28 mouse cellular contexts compared by ENCODE assay signal in the genomic region with DNA sequence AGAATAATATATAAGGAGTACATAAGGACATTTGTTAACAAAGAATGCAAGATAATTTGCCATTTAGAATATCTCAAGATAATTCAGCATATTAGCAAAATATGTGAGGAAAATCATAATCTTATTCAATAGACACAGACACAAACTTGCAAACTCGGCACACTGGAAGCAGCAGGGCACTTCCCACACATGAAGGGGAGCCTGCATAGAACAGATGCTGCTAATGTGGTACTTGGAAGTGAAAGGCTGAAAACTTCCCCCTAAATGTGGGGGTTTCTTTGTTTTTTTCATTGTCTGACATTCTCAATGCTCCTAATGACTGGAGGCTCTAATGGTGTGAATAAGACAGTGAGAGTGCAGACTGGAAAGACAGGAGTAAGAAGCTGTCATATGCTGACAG. TPM values are rescaled to one million over a fixed set of nuclear protein-coding genes. Genes with fewer than 3 reads are reported as not detected.
DNase-seq lines count a peak whose midpoint lies in the region.
"Had no signal": no experiment of that assay in that cellular context is flagged by ENCODE, and none has a peak within 500 bp of the region (broad histone marks: within the 10 kb centered on the region; RNA-seq: fewer than 3 reads in every experiment).

No protein-coding gene starts in this region.

- WGBS in hindbrain, embryonic 10.5 days: 62% methylated on average over 1 of the region's 1 CpGs

- no peaks in the 10 kb centered on the region for H3K27me3 ChIP-seq in hindbrain, embryonic 10.5 days (ENCODE audit: insufficient read depth, poor library complexity, severe bottlenecking)
- H3K27me3 ChIP-seq: embryonic facial prominence, embryonic 15.5 days; forebrain, embryonic 15.5 days; heart, embryonic 12.5 days; hindbrain, embryonic 15.5 days had no signal

- H3K36me3 ChIP-seq in hindbrain, embryonic 10.5 days: no peaks in the 10 kb centered on the region
- H3K36me3 ChIP-seq: embryonic facial prominence, embryonic 15.5 days; forebrain, embryonic 10.5 days; forebrain, embryonic 15.5 days; heart, embryonic 12.5 days; hindbrain, embryonic 15.5 days had no signal

- DNase-seq in frontal cortex, postnatal 36 days (ENCODE audit: low spot score in 2 of 2): peak; percentile 4 to 5
- DNase-seq in frontal cortex, postnatal 10 days (ENCODE audit: low spot score in 2 of 2): no peak
- DNase-seq in brain, adult 2 months (ENCODE audit: low read depth, low spot score): peak; percentile 45
- peak; percentile 37 to 43 for DNase-seq in layer of hippocampus, adult 8-10 months (ENCODE audit: low spot score in 2 of 2)
- DNase-seq in telencephalon, adult 2 months (ENCODE audit: low read depth, low spot score): peak; percentile 22
- DNase-seq in urinary bladder, postnatal 10 days (ENCODE audit: low spot score): no peak
- DNase-seq in hindbrain, embryonic 10.5 days (ENCODE audit: low spot score): no peak
- DNase-seq: adrenal gland, postnatal 10 days; cerebellum, adult 2 months; cerebellum, postnatal 10 days; gastrocnemius, adult 2 months; gastrocnemius, postnatal 25 days had no signal

- H3K27ac ChIP-seq in hindbrain, embryonic 10.5 days: no peak overlapping the region
- H3K27ac ChIP-seq: embryonic facial prominence, embryonic 15.5 days; forebrain, embryonic 10.5 days; forebrain, embryonic 15.5 days; gastrocnemius, adult 2 months; hindbrain, embryonic 15.5 days had no signal

- no peaks in the 10 kb centered on the region for H3K9me3 ChIP-seq in hindbrain, embryonic 10.5 days
- H3K9me3 ChIP-seq: embryonic facial prominence, embryonic 15.5 days; forebrain, embryonic 10.5 days; forebrain, embryonic 15.5 days; heart, embryonic 12.5 days; hindbrain, embryonic 15.5 days had no signal

- H3K4me1 ChIP-seq in hindbrain, embryonic 10.5 days (replicated peaks): no peaks in the 10 kb centered on the region
- H3K4me1 ChIP-seq: embryonic facial prominence, embryonic 15.5 days; forebrain, embryonic 10.5 days; forebrain, embryonic 15.5 days; heart, embryonic 12.5 days; hindbrain, embryonic 15.5 days had no signal

- H3K4me3 ChIP-seq in hindbrain, embryonic 10.5 days: no peak overlapping the region
- H3K4me3 ChIP-seq: embryonic facial prominence, embryonic 15.5 days; erythroblast, embryonic 14.5 days; forebrain, embryonic 10.5 days; forebrain, embryonic 15.5 days; gastrocnemius, adult 2 months; heart, embryonic 12.5 days; hindbrain, embryonic 15.5 days had no signal

RNA-seq across cellular contexts. Expression of gene Olfr686, which starts 7.5 kb away (rescaled TPM):
- not detected for total RNA-seq in layer of hippocampus, adult 8-10 months (2022)
- not detected in 2 replicates for polyA plus RNA-seq in hindbrain, embryonic 10.5 days (2016; fragmentation: Nextera tagmentation; extraction: Ambion mirVana)
- total RNA-seq: adrenal gland, postnatal 10 days; adrenal gland, postnatal 4 days; gastrocnemius, adult 2 months; gastrocnemius, postnatal 25 days; granulocyte monocyte progenitor cell, adult 5-6 weeks; heart, adult 8-10 months; heart, postnatal 25 days; MEL had no signal
- polyA plus RNA-seq: C2C12; cerebellum, adult 2 months; embryonic facial prominence, embryonic 11.5 days; erythroblast, embryonic 14.5 days; forebrain, embryonic 10.5 days; forebrain, embryonic 15.5 days; heart, embryonic 12.5 days; heart, embryonic 16.5 days; hindbrain, embryonic 11.5 days; hindbrain, embryonic 15.5 days had no signal

RNA-seq across cellular contexts. Expression of gene Olfr685, which starts 28.9 kb away (rescaled TPM):
- total RNA-seq in layer of hippocampus, adult 8-10 months (2022): not detected
- not detected in 2 replicates for polyA plus RNA-seq in hindbrain, embryonic 10.5 days (2016; fragmentation: Nextera tagmentation; extraction: Ambion mirVana)
- total RNA-seq: adrenal gland, postnatal 10 days; adrenal gland, postnatal 4 days; gastrocnemius, adult 2 months; gastrocnemius, postnatal 25 days; granulocyte monocyte progenitor cell, adult 5-6 weeks; heart, adult 8-10 months; heart, postnatal 25 days; MEL had no signal
- polyA plus RNA-seq: C2C12; cerebellum, adult 2 months; embryonic facial prominence, embryonic 11.5 days; erythroblast, embryonic 14.5 days; forebrain, embryonic 10.5 days; forebrain, embryonic 15.5 days; frontal cortex, adult 2 months; heart, embryonic 12.5 days; heart, embryonic 16.5 days; hindbrain, embryonic 11.5 days; hindbrain, embryonic 15.5 days had no signal

RNA-seq across cellular contexts. Expression of gene Olfr684, which starts 51.3 kb away (rescaled TPM):
- not detected for total RNA-seq in layer of hippocampus, adult 8-10 months (2022)
- polyA plus RNA-seq in hindbrain, embryonic 10.5 days (2016; fragmentation: Nextera tagmentation; extraction: Ambion mirVana): not detected in 2 replicates
- total RNA-seq: adrenal gland, postnatal 10 days; adrenal gland, postnatal 4 days; gastrocnemius, adult 2 months; gastrocnemius, postnatal 25 days; granulocyte monocyte progenitor cell, adult 5-6 weeks; heart, adult 8-10 months; heart, postnatal 25 days; MEL had no signal
- polyA plus RNA-seq: C2C12; cerebellum, adult 2 months; embryonic facial prominence, embryonic 11.5 days; embryonic facial prominence, embryonic 15.5 days; erythroblast, embryonic 14.5 days; forebrain, embryonic 10.5 days; forebrain, embryonic 15.5 days; frontal cortex, adult 2 months; heart, embryonic 12.5 days; heart, embryonic 16.5 days; hindbrain, embryonic 15.5 days had no signal

Comparison
In these comparisons a context has a peak if more than half of its experiments do, and no peak if none do; other contexts are left out.
1. DNase-seq: peak in frontal cortex, postnatal 36 days (2 of 2), brain, adult 2 months (single experiment), layer of hippocampus, adult 8-10 months (2 of 2) and telencephalon, adult 2 months (single experiment); none in frontal cortex, postnatal 10 days (0 of 2), urinary bladder, postnatal 10 days (single experiment) and hindbrain, embryonic 10.5 days (single experiment).